Mouse (Mus musculus) T-helper 2 cell (primary cell): ENCODE data around the gene Dnaja2.

Experiments used
- in situ Hi-C: fragments of 300-600 bp; cut with MboI, MseI; formaldehyde crosslinking; loops from one replicate; pipeline ENCODE4 v1.15.1; 2025; ENCODE audit warnings: high pct_unique_total_duplicates

Dnaja2 gene

GRCm38 (mm10) chr8:85556986-85557600, 1.9 kb upstream of the Dnaja2 start:
- in situ Hi-C loops = no loop called here

GRCm38 (mm10) chr8:85554391-85555180, 558 bp downstream of the Dnaja2 start:
- in situ Hi-C loops = no loop called here

GRCm38 (mm10) chr8:85551934-85552333, 3.2 kb downstream of the Dnaja2 start:
- in situ Hi-C loops = no loop called here

- in situ Hi-C loops = no loop called here
Observed at GRCm38 (mm10) chr8:85536332-85536731, 18.8 kb downstream of the Dnaja2 start.

GRCm38 (mm10) chr8:85534163-85534562, 21.0 kb downstream of the Dnaja2 start:
- in situ Hi-C loops = no loop called here

- in situ Hi-C loops = no loop called here
Observed at GRCm38 (mm10) chr8:85533434-85533833, 21.7 kb downstream of the Dnaja2 start.

- in situ Hi-C loops = no loop called here
Observed at GRCm38 (mm10) chr8:85532843-85533242, 22.3 kb downstream of the Dnaja2 start.

- in situ Hi-C loops = no loop called here
Observed at GRCm38 (mm10) chr8:85531471-85531870, 23.7 kb downstream of the Dnaja2 start.

- in situ Hi-C loops = no loop called here
Observed at GRCm38 (mm10) chr8:85530717-85531116, 24.4 kb downstream of the Dnaja2 start.

GRCm38 (mm10) chr8:85528959-85529358, 26.2 kb downstream of the Dnaja2 start:
- in situ Hi-C loops = loop anchor here (5.0 kb wide), 1 partner anchor 72 kb away; no protein-coding TSS in a partner anchor

- in situ Hi-C loops = loop anchor here (5.0 kb wide), 1 partner anchor 69 kb away; no protein-coding TSS in a partner anchor
Observed at GRCm38 (mm10) chr8:85526105-85526504, 29.0 kb downstream of the Dnaja2 start.

- in situ Hi-C loops = no loop called here
Observed at GRCm38 (mm10) chr8:85524086-85524485, 31.1 kb downstream of the Dnaja2 start.

GRCm38 (mm10) chr8:85521332-85521731, 33.8 kb downstream of the Dnaja2 start:
- in situ Hi-C loops = no loop called here

GRCm38 (mm10) chr8:85520586-85520985, 34.6 kb downstream of the Dnaja2 start:
- in situ Hi-C loops = no loop called here

GRCm38 (mm10) chr8:85517956-85518355, 37.2 kb downstream of the Dnaja2 start:
- in situ Hi-C loops = no loop called here

- in situ Hi-C loops = no loop called here
Observed at GRCm38 (mm10) chr8:85517336-85517735, 37.8 kb downstream of the Dnaja2 start.

GRCm38 (mm10) chr8:85515391-85515790, 39.8 kb downstream of the Dnaja2 start:
- in situ Hi-C loops = no loop called here

- in situ Hi-C loops = no loop called here
Observed at GRCm38 (mm10) chr8:85513283-85513682, 41.9 kb downstream of the Dnaja2 start.

- in situ Hi-C loops = no loop called here
Observed at GRCm38 (mm10) chr8:85512234-85512633, 42.9 kb downstream of the Dnaja2 start.

- in situ Hi-C loops = loop anchor here (5.0 kb wide), 1 partner anchor 41 kb away; no protein-coding TSS in a partner anchor
Observed at GRCm38 (mm10) chr8:85508661-85509060, 46.5 kb downstream of the Dnaja2 start.

- in situ Hi-C loops = loop anchor here (5.0 kb wide), 1 partner anchor 39 kb away; no protein-coding TSS in a partner anchor
Observed at GRCm38 (mm10) chr8:85506620-85507019, 48.5 kb downstream of the Dnaja2 start.

GRCm38 (mm10) chr8:85504704-85505103, 50.4 kb downstream of the Dnaja2 start:
- in situ Hi-C loops = loop anchor here (5.0 kb wide), 1 partner anchor 37 kb away; no protein-coding TSS in a partner anchor

- in situ Hi-C loops = no loop called here
Observed at GRCm38 (mm10) chr8:85503065-85503464, 52.1 kb downstream of the Dnaja2 start.
